Mouse (Mus musculus): ENCODE data around the gene Itga6. TPM values are rescaled to one million over a fixed set of nuclear protein-coding genes. Genes with fewer than 3 reads are reported as not detected.

Gene Itga6
- total and polyA plus RNA-seq, 3 experiments = 1.0 to 2.7 TPM; not detected in 1

DNA sequence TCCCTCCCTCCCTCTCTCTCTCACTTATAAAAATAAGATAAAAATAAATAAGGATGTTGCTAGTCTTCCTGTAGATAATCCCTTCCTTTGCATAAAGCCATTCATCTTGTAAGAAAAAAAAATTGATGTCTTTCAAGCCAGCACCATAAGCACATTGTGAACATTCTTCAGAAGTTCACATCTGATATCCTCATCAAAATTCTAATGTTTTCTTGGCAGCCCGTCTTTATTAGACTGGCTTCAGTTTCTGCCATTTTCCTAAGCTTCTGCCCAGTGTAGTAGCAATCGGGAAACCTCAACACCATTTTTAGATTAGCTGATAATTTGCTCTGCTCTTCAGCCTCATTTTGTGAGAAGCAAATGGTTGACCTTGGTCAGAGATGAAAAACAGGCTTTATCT lies 33.8 kb upstream of the Itga6 start:
- H3K27ac ChIP-seq (ENCODE audit: control insufficient read depth, low read depth, low read length) = no peak overlapping the region
- no peaks in the 10 kb centered on the region for H3K4me1 ChIP-seq (ENCODE audit: control insufficient read depth in 1 of 2, insufficient read depth in 2 of 2, low read length in 2 of 2)
- no peaks in the 10 kb centered on the region for H3K36me3 ChIP-seq (ENCODE audit: control insufficient read depth in 1 of 2, insufficient read depth in 2 of 2, low read length in 2 of 2)
- no peak for DNase-seq (ENCODE audit: low read depth, low spot score)
- no peak overlapping the region for H3K9ac ChIP-seq (ENCODE audit: control insufficient read depth, low read depth, low read length, poor library complexity, severe bottlenecking)
- H3K79me2 ChIP-seq (ENCODE audit: control insufficient read depth, insufficient read depth, low read length, poor library complexity) = no peaks in the 10 kb centered on the region
- no peaks in the 10 kb centered on the region for H3K9me3 ChIP-seq (replicated peaks; ENCODE audit: insufficient read depth, low read length)
- no peak for TF ChIP-seq ZMIZ1 (IDR thresholded peaks at IDR 0.05; ENCODE audit: low read depth, low read length)
- peaks cover 5 to 7% of the 10 kb centered on the region in 2 experiments for H3K27me3 ChIP-seq (ENCODE audit: control insufficient read depth in 1 of 2, insufficient read depth in 2 of 2, low read length in 2 of 2)
- H3K4me3 ChIP-seq (ENCODE audit: control insufficient read depth in 1 of 2, insufficient read depth in 1 of 2, low read depth in 2 of 2, low read length in 2 of 2) = no peak overlapping the region

DNA sequence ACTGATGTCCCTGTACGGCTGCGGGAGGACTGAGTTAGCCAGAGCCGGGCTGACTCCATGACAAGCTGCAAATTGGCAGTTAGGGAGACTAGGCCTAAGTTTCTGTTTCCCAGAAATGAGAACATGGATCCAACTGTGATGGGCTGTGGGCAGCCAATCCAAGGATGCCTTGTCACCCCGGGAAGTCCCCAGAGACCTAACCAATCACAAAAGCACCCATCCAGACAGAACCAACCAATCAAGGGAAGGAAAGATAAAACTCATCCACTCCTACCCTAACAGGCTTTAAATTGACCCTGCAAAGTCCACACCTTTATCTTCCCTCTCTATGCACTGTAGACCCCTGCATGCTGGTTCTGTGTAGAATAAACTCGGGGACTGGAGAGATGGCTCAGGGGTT lies 31.0 kb upstream of the Itga6 start:
- no peaks in the 10 kb centered on the region; a peak in 1 of 4 replicates for H3K27me3 ChIP-seq (ENCODE audit: control insufficient read depth in 1 of 2, insufficient read depth in 2 of 2, low read length in 2 of 2)
- no peaks in the 10 kb centered on the region for H3K4me1 ChIP-seq (ENCODE audit: control insufficient read depth in 1 of 2, insufficient read depth in 2 of 2, low read length in 2 of 2)
- no peak overlapping the region for H3K27ac ChIP-seq (ENCODE audit: control insufficient read depth, low read depth, low read length)
- H3K9ac ChIP-seq (ENCODE audit: control insufficient read depth, low read depth, low read length, poor library complexity, severe bottlenecking) = no peak overlapping the region
- H3K9me3 ChIP-seq (replicated peaks; ENCODE audit: insufficient read depth, low read length) = no peaks in the 10 kb centered on the region
- DNase-seq (ENCODE audit: low read depth, low spot score) = no peak
- no peaks in the 10 kb centered on the region for H3K36me3 ChIP-seq (ENCODE audit: control insufficient read depth in 1 of 2, insufficient read depth in 2 of 2, low read length in 2 of 2)
- H3K4me3 ChIP-seq (ENCODE audit: control insufficient read depth in 1 of 2, insufficient read depth in 1 of 2, low read depth in 2 of 2, low read length in 2 of 2) = no peak overlapping the region
- no peaks in the 10 kb centered on the region for H3K79me2 ChIP-seq (ENCODE audit: control insufficient read depth, insufficient read depth, low read length, poor library complexity)
- no peak for TF ChIP-seq POLR2AphosphoS2 (IDR thresholded peaks at IDR 0.05; ENCODE audit: low read length)
- TF ChIP-seq CHD2 (IDR thresholded peaks at IDR 0.05; ENCODE audit: low read length) = no peak
- TF ChIP-seq GABPA (IDR thresholded peaks at IDR 0.05; ENCODE audit: low read depth, low read length) = no peak
- no peak for TF ChIP-seq EP300 (IDR thresholded peaks at IDR 0.05; ENCODE audit: low read depth in 1 of 2, low read length in 2 of 2)
- TF ChIP-seq MAX (IDR thresholded peaks at IDR 0.05; ENCODE audit: low read length) = no peak
- no peak for TF ChIP-seq ZC3H11A (IDR thresholded peaks at IDR 0.05; ENCODE audit: low read depth, low read length)
- no peak for TF ChIP-seq USF2 (IDR thresholded peaks at IDR 0.05; ENCODE audit: borderline replicate concordance in 1 of 2, insufficient read depth in 1 of 2, low read depth in 1 of 2, low read length in 2 of 2)
- TF ChIP-seq NELFE (IDR thresholded peaks at IDR 0.05; ENCODE audit: low read depth, low read length) = no peak
- TF ChIP-seq CHD1 (IDR thresholded peaks at IDR 0.05; ENCODE audit: low read depth, low read length) = no peak
- TF ChIP-seq ELF1 (IDR thresholded peaks at IDR 0.05; ENCODE audit: low read depth, low read length) = no peak
- TF ChIP-seq USF1 (IDR thresholded peaks at IDR 0.05; ENCODE audit: low read depth, low read length) = no peak
- no peak for TF ChIP-seq MEF2A (IDR thresholded peaks at IDR 0.05; ENCODE audit: extremely low read depth, insufficient replicate concordance, low read depth, low read length, poor library complexity, severe bottlenecking)
- TF ChIP-seq NRF1 (IDR thresholded peaks at IDR 0.05; ENCODE audit: insufficient read depth, low read depth, low read length, poor library complexity, severe bottlenecking) = no peak
- no peak for TF ChIP-seq ETS1 (IDR thresholded peaks at IDR 0.05; ENCODE audit: low read depth, low read length)
- no peak for TF ChIP-seq SMC3 (IDR thresholded peaks at IDR 0.05; ENCODE audit: low read depth, low read length)
- no peak for TF ChIP-seq UBTF (IDR thresholded peaks at IDR 0.05; ENCODE audit: borderline replicate concordance, insufficient read depth, low read depth, low read length)
- no peak for TF ChIP-seq KAT2A (conservative IDR thresholded peaks at IDR 0.05; ENCODE audit: low read depth, low read length)
